Mouse (Mus musculus) intestine, embryonic 16.5 days (tissue): ENCODE measurements around the gene Cdon. TPM values are rescaled to one million over a fixed set of nuclear protein-coding genes. Genes with fewer than 3 reads are reported as not detected.

Experiments
- ATAC-seq: fragments of 200-750 bp; cut with Nextera tagmentation; 2 replicates; pipeline ENCODE4 v1.8.0; 2017; ENCODE audit warnings: moderate TSS enrichment, moderate library complexity
- H3K27ac ChIP-seq: fragments of 300-500 bp; sonication (generic); 2 replicates; pipeline ENCODE4 v1.5.1; 2014; ENCODE audit warnings: mild to moderate bottlenecking, low read length
- H3K27me3 ChIP-seq: fragments of 300-500 bp; sonication (generic); replicated peaks from 2 replicates; pipeline ENCODE4 v1.6.1; 2014; ENCODE audit warnings: low read length, control low read depth, mixed read lengths; ENCODE audit not compliant: control insufficient read depth, insufficient read depth
- H3K36me3 ChIP-seq: fragments of 300-500 bp; sonication (generic); 2 replicates; pipeline ENCODE4 v1.6.1; 2014; ENCODE audit warnings: low read length, control low read depth; ENCODE audit not compliant: control insufficient read depth, insufficient read depth
- H3K4me1 ChIP-seq: fragments of 300-500 bp; sonication (generic); 2 replicates; pipeline ENCODE4 v1.6.1; 2014; ENCODE audit warnings: low read length, control low read depth, mixed read lengths; ENCODE audit not compliant: control insufficient read depth, insufficient read depth
- H3K4me2 ChIP-seq: fragments of 300-500 bp; sonication (generic); 2 replicates; pipeline ENCODE4 v1.6.1; 2014; ENCODE audit warnings: low read depth, low read length, control low read depth
- H3K4me3 ChIP-seq: fragments of 300-500 bp; sonication (generic); 2 replicates; pipeline ENCODE4 v1.5.1; 2014; ENCODE audit warnings: mild to moderate bottlenecking, low read length
- H3K9ac ChIP-seq: fragments of 300-500 bp; sonication (generic); 2 replicates; pipeline ENCODE4 v1.6.1; 2014; ENCODE audit warnings: low read depth, low read length
- H3K9me3 ChIP-seq: fragments of 300-500 bp; sonication (generic); 2 replicates; pipeline ENCODE4 v1.6.1; 2016; ENCODE audit warnings: low read length, control low read depth; ENCODE audit not compliant: control insufficient read depth
- WGBS: fragments of 180-500 bp; shearing (Covaris S2); extraction: QIAGEN DNeasy Blood & Tissue Kit; methylation state at CpG from one replicate; pipeline ENCODE4 v1.1.7; 2014; 5-methylcytosine and 5-hydroxymethylcytosine counted together
- polyA plus RNA-seq: library from polyadenylated mRNA; unstranded; fragments of >200 nt; fragmentation: Nextera tagmentation; extraction: Ambion mirVana; gene quantifications from 2 replicates; pipeline ENCODE4 v1.2.1, GENCODE M21; 2015

Gene Cdon
- polyA plus RNA-seq, 1 experiment from 2014 or later, result 4.7 TPM

- Histone ChIP-seq H3K4me2 (no peak overlapping the region), H3K4me3 (no peak overlapping the region), H3K27ac (no peak overlapping the region), H3K27me3 (no peaks in the 10 kb centered on the region), H3K36me3 (no peaks in the 10 kb centered on the region), H3K4me1 (no peaks in the 10 kb centered on the region), H3K9me3 (no peaks in the 10 kb centered on the region), H3K9ac (no peak overlapping the region)
- ATAC-seq, result no peak
- 91% methylated on average over 10 of the region's 10 CpGs for WGBS
These were observed 81.6 kb downstream of the Cdon start for GRCm38 (mm10) chr9:35502361-35503000.

- Histone ChIP-seq H3K4me3 (no peak overlapping the region), H3K9ac (no peak overlapping the region), H3K27me3 (no peaks in the 10 kb centered on the region), H3K9me3 (no peaks in the 10 kb centered on the region), H3K27ac (no peak overlapping the region), H3K4me1 (no peaks in the 10 kb centered on the region), H3K4me2 (no peak overlapping the region), H3K36me3 (no peaks in the 10 kb centered on the region)
- 52% methylated on average over 8 of the region's 8 CpGs for WGBS
- ATAC-seq, result peak; percentile 44; the same call in 1 of the 2 replicates
These were observed 87.3 kb downstream of the Cdon start for GRCm38 (mm10) chr9:35508234-35508633.

- Histone ChIP-seq H3K27ac (no peak overlapping the region), H3K36me3 (no peaks in the 10 kb centered on the region), H3K27me3 (no peaks in the 10 kb centered on the region), H3K4me2 (no peak overlapping the region), H3K9ac (no peak overlapping the region), H3K4me1 (no peaks in the 10 kb centered on the region), H3K9me3 (no peaks in the 10 kb centered on the region), H3K4me3 (no peak overlapping the region)
- WGBS, result 85% methylated on average over 4 of the region's 4 CpGs
- no peak for ATAC-seq
These were observed 93.0 kb downstream of the Cdon start for GRCm38 (mm10) chr9:35513900-35514299.

GRCm38 (mm10) chr9:35516182-35516581 lies 95.3 kb downstream of the Cdon start:
- no peaks in the 10 kb centered on the region for H3K9me3 ChIP-seq

DNA sequence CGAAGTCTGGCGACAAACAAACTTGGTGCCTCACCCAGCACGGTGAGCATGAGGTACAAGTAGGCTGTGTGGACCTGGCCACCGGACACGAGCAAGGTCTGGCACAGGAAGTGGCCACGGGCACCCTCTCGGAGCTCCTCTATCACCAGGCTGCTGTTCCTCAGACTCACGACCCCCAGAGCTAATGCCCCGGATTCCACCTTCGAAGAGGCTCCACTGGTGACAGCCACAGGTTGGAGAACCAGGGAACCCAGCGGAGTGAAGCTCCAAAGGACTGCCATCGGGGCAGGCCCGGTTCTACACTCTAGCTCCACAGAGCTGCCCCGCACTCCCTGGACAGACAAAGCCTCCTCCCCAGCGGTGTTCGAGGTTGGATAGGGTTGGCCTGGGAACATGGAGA lies 95.8 kb downstream of the Cdon start:
- no peaks in the 10 kb centered on the region for H3K36me3 ChIP-seq
- 92% methylated on average over 16 of the region's 16 CpGs for WGBS
- no peaks in the 10 kb centered on the region for H3K4me1 ChIP-seq
- no peak overlapping the region for H3K4me2 ChIP-seq
- no peak overlapping the region for H3K4me3 ChIP-seq
- no peaks in the 10 kb centered on the region for H3K27me3 ChIP-seq
- no peaks in the 10 kb centered on the region for H3K9me3 ChIP-seq
- H3K9ac ChIP-seq, result no peak overlapping the region
- no peak overlapping the region for H3K27ac ChIP-seq
- ATAC-seq, result no peak

More at GRCm38 (mm10) chr9:35516182-35516581, 95.3 kb downstream of the Cdon start:
- 86% methylated on average over 5 of the region's 5 CpGs for WGBS
- Histone ChIP-seq H3K4me3 (no peak overlapping the region), H3K9ac (no peak overlapping the region), H3K27me3 (no peaks in the 10 kb centered on the region), H3K27ac (no peak overlapping the region), H3K4me2 (no peak overlapping the region), H3K4me1 (no peaks in the 10 kb centered on the region), H3K36me3 (no peaks in the 10 kb centered on the region)
- no peak for ATAC-seq

DNA sequence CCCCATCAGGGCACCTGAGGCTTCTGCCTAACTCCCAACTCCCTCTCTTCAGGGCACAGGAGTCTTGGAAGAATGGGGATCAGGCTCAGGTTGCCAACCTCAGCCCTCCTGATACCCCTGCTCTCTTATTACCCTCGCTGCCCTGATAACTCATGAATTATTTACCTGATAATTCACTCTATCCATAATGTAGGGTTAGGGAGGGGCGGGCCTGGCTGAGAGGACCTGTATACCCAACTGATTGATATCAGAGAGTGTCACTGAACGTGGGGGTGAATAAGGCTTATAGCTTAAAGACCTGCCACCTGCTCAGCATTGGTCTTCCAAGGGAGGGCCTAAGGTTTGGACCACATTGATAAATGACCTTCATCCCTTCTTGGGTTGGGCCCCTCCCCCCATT lies 97.2 kb downstream of the Cdon start, which contains the start of gene Gm1113:
Gm1113 (minus strand) TSS at position 101 of the 400 bp plus-strand sequence.
- Histone ChIP-seq H3K9me3 (no peaks in the 10 kb centered on the region), H3K36me3 (no peaks in the 10 kb centered on the region), H3K9ac (no peak within 1 kb of the TSS), H3K4me3 (no peak within 1 kb of the TSS), H3K4me2 (no peak within 1 kb of the TSS), H3K27ac (no peak within 1 kb of the TSS), H3K4me1 (no peaks in the 10 kb centered on the region; the same call in 1 of the 2 replicates), H3K27me3 (no peaks in the 10 kb centered on the region)
- 67% methylated on average over 3 of the region's 3 CpGs for WGBS
- ATAC-seq, result no peak

- Histone ChIP-seq H3K36me3 (no peaks in the 10 kb centered on the region), H3K4me1 (peaks cover 11% of the 10 kb centered on the region), H3K9ac (no peak overlapping the region), H3K27ac (peak overlapping the region; percentile 77), H3K27me3 (no peaks in the 10 kb centered on the region), H3K4me3 (no peak overlapping the region), H3K4me2 (no peak overlapping the region), H3K9me3 (no peaks in the 10 kb centered on the region)
- 59% methylated on average over 6 of the region's 6 CpGs for WGBS
- peak; percentile 96 for ATAC-seq
These were observed 99.9 kb downstream of the Cdon start for GRCm38 (mm10) chr9:35520631-35521348.

DNA sequence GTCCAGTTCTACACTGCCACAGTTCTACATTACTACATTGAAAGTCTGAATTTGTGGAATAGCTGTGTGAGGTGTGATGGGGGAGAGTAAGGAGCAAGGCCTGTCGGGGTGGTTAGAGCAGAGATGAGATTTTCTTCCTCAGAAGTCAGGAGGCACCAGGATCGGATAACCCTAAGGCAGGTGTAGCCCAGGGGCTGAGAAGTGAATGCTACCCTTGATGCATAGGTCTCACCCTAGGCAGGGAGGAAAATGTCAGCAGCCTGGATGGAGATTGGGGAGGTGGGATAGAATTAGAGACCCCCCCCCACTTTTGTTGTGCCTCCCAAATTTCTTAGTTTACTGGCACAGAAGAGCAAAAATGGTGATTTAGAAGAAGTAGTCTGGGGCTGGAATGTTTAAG lies 101.3 kb downstream of the Cdon start:
- H3K4me3 ChIP-seq, result no peak overlapping the region
- H3K9me3 ChIP-seq, result no peaks in the 10 kb centered on the region
- no peaks in the 10 kb centered on the region for H3K27me3 ChIP-seq
- no peak overlapping the region for H3K9ac ChIP-seq
- no peak overlapping the region for H3K27ac ChIP-seq
- no peak for ATAC-seq
- no peaks in the 10 kb centered on the region for H3K36me3 ChIP-seq
- H3K4me2 ChIP-seq, result no peak overlapping the region
- 79% methylated on average over 2 of the region's 2 CpGs for WGBS
- H3K4me1 ChIP-seq, result peaks cover 11% of the 10 kb centered on the region

DNA sequence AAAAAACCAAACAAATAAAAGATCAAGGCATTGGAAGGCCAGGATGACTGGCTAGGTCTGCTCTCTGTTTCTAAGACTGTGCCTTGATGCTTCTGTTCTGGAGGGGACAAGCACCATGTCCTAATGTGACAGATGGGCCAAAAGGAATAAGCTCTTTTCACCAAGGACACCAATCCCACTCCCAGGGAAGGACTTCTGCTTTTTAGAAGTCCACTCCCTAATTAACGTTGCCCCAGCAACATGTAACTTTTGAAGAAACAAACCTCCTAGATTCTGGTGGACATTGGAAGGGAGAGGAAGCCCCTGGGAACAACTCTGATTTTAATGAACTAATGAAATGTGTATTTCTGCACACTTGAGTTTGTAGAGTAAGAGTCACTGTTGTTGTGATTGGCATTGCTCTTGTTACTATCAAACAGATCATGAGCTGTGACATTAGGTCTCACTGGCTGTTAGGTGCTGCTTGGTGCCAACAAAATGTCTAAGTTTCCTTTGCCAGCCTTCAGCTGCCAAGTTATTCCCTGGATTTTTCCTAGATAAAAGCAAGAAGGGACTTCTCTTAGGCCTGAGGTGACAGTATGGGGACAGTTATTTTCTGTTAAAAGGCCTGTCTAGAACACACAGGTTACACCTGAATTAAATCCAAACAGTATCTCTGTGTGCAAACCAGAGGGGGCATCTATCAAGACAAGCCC lies 102.0 kb downstream of the Cdon start:
- Histone ChIP-seq H3K9me3 (no peaks in the 10 kb centered on the region), H3K36me3 (no peaks in the 10 kb centered on the region), H3K27me3 (no peaks in the 10 kb centered on the region), H3K4me1 (peaks cover 11% of the 10 kb centered on the region), H3K27ac (0 out of 2 replicates have a peak overlapping the region, but pooled peaks have one; percentile 63), H3K9ac (no peak overlapping the region), H3K4me2 (no peak overlapping the region), H3K4me3 (no peak overlapping the region)
- no peak for ATAC-seq
- 70% methylated on average over 1 of the region's 1 CpGs for WGBS
